Mouse (Mus musculus): ENCODE measurements around the gene S100a1.

DNA sequence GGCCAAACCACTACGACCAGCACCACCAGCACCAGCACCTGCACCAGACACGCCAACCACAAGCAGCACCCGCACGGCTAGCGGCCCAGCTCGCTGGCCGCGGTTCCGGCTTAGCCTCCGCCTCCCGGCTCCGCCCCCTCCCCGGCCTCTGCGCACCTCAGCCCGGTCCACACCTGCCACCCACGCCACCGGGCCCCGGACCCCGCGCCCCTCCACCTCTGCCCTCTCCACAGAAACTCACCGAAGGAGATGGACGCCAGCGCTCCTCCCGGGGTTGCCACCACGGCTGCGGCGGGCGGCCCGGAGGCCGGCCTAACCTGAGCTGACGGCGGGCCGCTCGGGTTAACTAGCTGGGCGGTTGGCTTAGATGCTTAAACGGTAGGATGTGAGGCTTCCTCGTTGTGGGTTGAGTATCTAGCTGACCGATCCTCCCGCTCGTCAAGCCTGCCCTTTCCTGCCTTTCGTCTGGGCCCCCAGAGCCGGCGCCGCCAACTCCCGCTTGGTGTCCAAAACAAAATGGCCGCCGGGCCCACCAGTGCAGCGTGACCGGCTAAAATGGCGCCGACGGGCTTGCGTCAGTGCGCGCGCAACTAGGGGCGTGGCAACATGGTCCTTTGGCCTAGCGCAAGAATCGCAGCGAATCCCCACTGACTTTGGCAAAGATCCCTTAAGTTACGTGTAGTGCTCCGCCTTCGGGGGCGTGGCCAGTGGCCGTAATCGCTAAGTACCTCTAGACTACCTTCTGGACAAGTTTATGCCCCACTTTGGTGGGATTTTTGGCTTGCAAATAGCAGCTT lies 5.0 kb downstream of the S100a1 start, which contains the start of gene Chtop:
- TF ChIP-seq USF1 (IDR thresholded peaks at IDR 0.05; ENCODE audit: low read depth) = no peak
- TF ChIP-seq POLR2A (IDR thresholded peaks at IDR 0.05; ENCODE audit: insufficient read length, low read depth) = peak; percentile 76
- TF ChIP-seq MAX (IDR thresholded peaks at IDR 0.05; ENCODE audit: low read depth) = no peak
- peak; percentile 38 for TF ChIP-seq E2F4 (IDR thresholded peaks at IDR 0.05; ENCODE audit: insufficient read depth)
- TF ChIP-seq SRF (IDR thresholded peaks at IDR 0.05; ENCODE audit: control insufficient read depth, insufficient read length, low read depth) = peak; percentile 58
- TF ChIP-seq TCF12 (IDR thresholded peaks at IDR 0.05; ENCODE audit: insufficient read depth, poor library complexity, severe bottlenecking) = no peak
- TF ChIP-seq POLR2AphosphoS2 (IDR thresholded peaks at IDR 0.05; ENCODE audit: insufficient read length, low read depth) = peak; percentile 97
- peak in 1 of 3 experiments; percentile 62 for TF ChIP-seq MYOG (IDR thresholded peaks at IDR 0.05; ENCODE audit: control insufficient read depth in 1 of 3, insufficient read depth in 1 of 3, insufficient read length in 2 of 3, low read depth in 2 of 3)
- no peak for TF ChIP-seq REST (IDR thresholded peaks at IDR 0.05; ENCODE audit: insufficient read depth, insufficient read length)
- TF ChIP-seq CEBPB (IDR thresholded peaks at IDR 0.05; ENCODE audit: insufficient read depth, poor library complexity, severe bottlenecking) = no peak
- peak in 1 of 3 experiments; percentile 15 for TF ChIP-seq MYOD1 (IDR thresholded peaks at IDR 0.05; ENCODE audit: control insufficient read depth in 1 of 3, insufficient read length in 2 of 3, low read depth in 2 of 3)
